Mouse (Mus musculus) kidney, embryonic 16.5 days (tissue): ENCODE measurements at regions not wholly inside any gene's neighbourhood (a gene's known extent, or its start where the extent isn't known, plus 50 kb on each side); places are given as distances from the start of the nearest gene placed in this dataset.

Experiments used
- ATAC-seq: fragments of 200-750 bp; cut with Nextera tagmentation; 2 replicates; pipeline ENCODE4 v1.8.0; 2017; ENCODE audit warnings: moderate TSS enrichment; ENCODE audit not compliant: low FRiP score, low TSS enrichment
- H3K27ac ChIP-seq: fragments of 300-500 bp; sonication (generic); 2 replicates; pipeline ENCODE4 v1.5.1; 2014; ENCODE audit warnings: low read length
- H3K27me3 ChIP-seq: fragments of 300-500 bp; sonication (generic); 2 replicates; pipeline ENCODE4 v1.6.1; 2014; ENCODE audit warnings: low read length, control low read depth, mixed read lengths; ENCODE audit not compliant: insufficient read depth
- H3K36me3 ChIP-seq: fragments of 300-500 bp; sonication (generic); 2 replicates; pipeline ENCODE4 v1.6.1; 2014; ENCODE audit warnings: low read length, control low read depth, mixed read lengths; ENCODE audit not compliant: insufficient read depth
- H3K4me1 ChIP-seq: fragments of 300-500 bp; sonication (generic); 2 replicates; pipeline ENCODE4 v1.6.1; 2014; ENCODE audit warnings: low read length, control low read depth, mixed read lengths; ENCODE audit not compliant: insufficient read depth
- H3K4me2 ChIP-seq: fragments of 300-500 bp; sonication (generic); replicated peaks from 2 replicates; pipeline ENCODE4 v1.6.1; 2014; ENCODE audit warnings: low read depth, low read length
- H3K4me3 ChIP-seq: fragments of 300-500 bp; sonication (generic); 2 replicates; pipeline ENCODE4 v1.5.1; 2014; ENCODE audit warnings: mild to moderate bottlenecking, low read length
- H3K9ac ChIP-seq: fragments of 300-500 bp; sonication (generic); replicated peaks from 2 replicates; pipeline ENCODE4 v1.6.1; 2014; ENCODE audit warnings: low read length
- H3K9me3 ChIP-seq: fragments of 300-500 bp; sonication (generic); 2 replicates; pipeline ENCODE4 v1.6.1; 2016; ENCODE audit warnings: low read length, control low read depth
- WGBS: fragments of 180-500 bp; shearing (Covaris S2); extraction: QIAGEN DNeasy Blood & Tissue Kit; methylation state at CpG from one replicate; pipeline ENCODE4 v1.1.7; 2014; 5-methylcytosine and 5-hydroxymethylcytosine counted together

DNA sequence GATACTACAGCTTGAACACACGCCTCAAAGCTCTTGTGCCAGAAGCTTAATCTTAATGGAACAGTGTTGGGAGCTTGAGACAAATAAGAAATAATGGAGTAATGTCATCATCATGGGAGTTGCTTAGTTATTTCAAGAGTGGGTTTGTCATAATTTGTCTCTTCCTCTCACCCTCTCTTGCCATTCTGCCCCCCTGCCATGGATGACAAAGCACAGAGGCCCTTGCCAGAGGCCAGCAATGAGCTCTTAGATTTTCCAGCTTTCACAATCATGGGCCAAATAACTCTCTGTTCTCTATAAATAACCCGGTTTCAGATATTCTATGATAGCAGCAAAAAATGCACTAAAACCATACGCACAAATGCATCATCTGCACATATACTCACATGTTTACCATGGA lies 174.1 kb downstream of the Snx10 start:
- Histone ChIP-seq H3K9me3 (no peaks in the 10 kb centered on the region), H3K36me3 (no peaks in the 10 kb centered on the region), H3K9ac (no peak overlapping the region), H3K27ac (no peak overlapping the region), H3K4me3 (no peak overlapping the region), H3K27me3 (no peaks in the 10 kb centered on the region), H3K4me1 (no peaks in the 10 kb centered on the region), H3K4me2 (no peak overlapping the region)
- 87% methylated on average over 3 of the region's 3 CpGs for WGBS
- ATAC-seq, result no peak

GRCm38 (mm10) chr6:51698244-51698643 lies 174.5 kb downstream of the Snx10 start:
- 60% methylated on average over 4 of the region's 4 CpGs for WGBS
- no peak for ATAC-seq
- Histone ChIP-seq H3K27me3 (no peaks in the 10 kb centered on the region), H3K4me1 (no peaks in the 10 kb centered on the region), H3K27ac (no peak overlapping the region), H3K36me3 (no peaks in the 10 kb centered on the region), H3K4me2 (no peak overlapping the region), H3K9ac (no peak overlapping the region), H3K9me3 (no peaks in the 10 kb centered on the region), H3K4me3 (no peak overlapping the region)

DNA sequence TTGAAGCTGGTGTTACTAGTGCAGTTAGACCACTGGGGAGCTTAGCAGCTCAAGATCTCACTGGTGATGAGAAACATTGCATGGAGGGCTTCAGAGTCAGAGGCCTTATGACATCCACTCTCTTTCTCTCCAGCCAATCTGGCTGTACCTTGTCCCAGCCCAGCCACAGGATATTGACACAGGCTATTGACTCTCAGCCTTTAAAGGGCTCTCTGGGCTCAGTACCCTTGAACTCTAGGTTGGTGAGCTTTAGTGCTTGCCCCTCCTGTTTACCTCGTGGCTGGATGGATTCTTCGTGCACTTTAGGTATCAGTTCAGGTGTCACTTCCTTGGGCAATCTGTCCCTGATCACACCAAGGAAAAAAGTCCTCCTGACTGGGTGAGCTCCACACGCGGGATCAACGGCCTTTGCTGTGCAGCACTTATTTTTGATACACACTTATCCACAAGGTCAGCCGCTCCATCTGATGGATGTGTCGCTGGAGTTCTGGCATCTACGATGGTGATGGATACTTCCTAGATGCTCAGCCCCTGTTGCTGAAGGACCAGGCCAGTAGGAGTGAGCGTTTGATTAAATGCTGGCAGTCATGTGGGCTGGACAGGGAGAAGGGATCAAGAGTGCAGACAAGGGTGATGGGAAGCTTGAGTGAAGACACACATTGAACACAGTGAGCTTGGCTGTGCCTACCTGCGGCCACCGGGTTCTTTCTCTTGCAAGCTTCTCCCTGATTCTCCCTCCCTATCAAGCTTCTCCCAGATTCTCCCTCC lies 177.7 kb downstream of the Snx10 start:
- Histone ChIP-seq H3K36me3 (no peaks in the 10 kb centered on the region), H3K4me2 (no peak overlapping the region), H3K4me3 (no peak overlapping the region), H3K27ac (no peak overlapping the region), H3K9me3 (no peaks in the 10 kb centered on the region), H3K27me3 (no peaks in the 10 kb centered on the region), H3K4me1 (no peaks in the 10 kb centered on the region), H3K9ac (no peak overlapping the region)
- ATAC-seq, result no peak
- 84% methylated on average over 11 of the region's 11 CpGs for WGBS

DNA sequence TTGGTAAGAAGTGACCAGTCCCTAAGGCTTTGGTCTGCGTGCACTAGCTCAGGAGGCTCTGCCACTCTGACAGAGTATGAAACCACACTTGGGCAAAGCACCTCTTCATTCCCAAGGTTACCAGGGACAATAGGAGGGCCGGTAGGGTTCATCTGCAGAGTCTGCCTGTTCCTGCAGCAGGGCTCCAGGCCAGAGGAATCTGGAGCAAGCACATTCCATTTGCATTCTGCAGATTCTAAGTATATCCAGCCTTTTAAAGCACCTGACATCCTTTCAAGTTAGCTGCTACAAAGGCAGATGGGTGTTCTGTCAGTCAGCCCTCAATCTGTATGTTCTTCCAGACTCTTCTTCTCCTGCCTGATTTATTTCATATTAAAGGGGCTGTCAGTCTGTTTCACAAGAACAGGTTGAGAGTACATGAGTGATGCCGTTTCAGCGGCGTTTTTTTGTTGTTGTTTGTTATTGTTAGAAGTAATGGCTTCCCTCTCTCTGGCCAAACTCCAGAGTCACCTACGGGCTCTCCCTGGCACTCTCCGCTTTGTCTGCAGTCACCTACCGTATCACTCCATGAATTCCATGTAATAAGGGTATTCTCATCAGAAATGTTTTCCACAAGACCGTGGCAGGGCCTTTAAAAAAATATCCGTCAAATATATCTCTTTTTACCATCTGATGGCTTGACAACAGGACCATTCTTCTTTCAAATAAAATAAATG lies 178.9 kb downstream of the Snx10 start:
- Histone ChIP-seq H3K27ac (no peak overlapping the region), H3K4me1 (no peaks in the 10 kb centered on the region), H3K4me3 (no peak overlapping the region), H3K9ac (no peak overlapping the region), H3K4me2 (no peak overlapping the region), H3K36me3 (no peaks in the 10 kb centered on the region), H3K9me3 (no peaks in the 10 kb centered on the region), H3K27me3 (no peaks in the 10 kb centered on the region)
- ATAC-seq, result no peak
- WGBS, result 76% methylated on average over 10 of the region's 10 CpGs

- no peaks in the 10 kb centered on the region for H3K36me3 ChIP-seq
- H3K9me3 ChIP-seq, result no peaks in the 10 kb centered on the region
- H3K4me1 ChIP-seq, result peaks cover 13% of the 10 kb centered on the region
- H3K27me3 ChIP-seq, result no peaks in the 10 kb centered on the region
- no peak overlapping the region for H3K4me2 ChIP-seq
- no peak overlapping the region for H3K27ac ChIP-seq
- no peak for ATAC-seq
- H3K4me3 ChIP-seq, result no peak overlapping the region
- no peak overlapping the region for H3K9ac ChIP-seq
- WGBS, result 21% methylated on average over 6 of the region's 6 CpGs
Observed at GRCm38 (mm10) chr6:51708011-51708410, 184.3 kb downstream of the Snx10 start.

DNA sequence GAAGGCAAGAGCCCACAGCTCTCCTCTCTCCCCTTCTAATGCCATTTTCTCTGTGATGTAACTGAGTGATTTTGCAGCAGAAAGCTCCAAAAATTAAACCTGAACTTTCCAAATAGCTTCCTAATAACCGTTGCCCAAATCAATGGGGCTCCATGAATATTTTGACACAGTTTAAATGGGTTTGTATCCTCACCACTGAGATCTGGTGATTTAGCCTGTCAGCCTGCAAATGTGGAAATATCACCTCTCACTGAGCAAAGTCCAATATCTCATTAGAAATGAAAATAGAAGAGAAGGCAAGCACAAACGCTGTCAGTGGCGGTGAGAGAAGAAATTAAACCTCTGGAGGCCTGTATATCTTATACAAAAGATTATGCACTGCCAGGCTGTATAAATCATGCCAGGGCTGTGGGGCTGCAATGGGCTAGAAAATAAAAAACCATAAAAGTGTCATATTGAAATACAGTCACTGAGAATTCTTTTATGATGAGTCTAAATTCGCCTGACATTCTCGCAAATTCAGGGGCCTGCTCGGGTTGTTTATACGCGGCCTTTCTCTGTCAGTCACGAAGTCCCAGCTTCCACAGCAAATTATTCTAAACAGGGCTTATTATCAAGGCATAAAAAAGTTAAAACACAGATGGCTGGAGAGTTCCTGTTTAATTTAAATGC lies 185.1 kb downstream of the Snx10 start:
- H3K27me3 ChIP-seq, result no peaks in the 10 kb centered on the region
- 34% methylated on average over 9 of the region's 9 CpGs for WGBS
- ATAC-seq, result no peak
- no peak overlapping the region for H3K4me3 ChIP-seq
- no peak overlapping the region for H3K9ac ChIP-seq
- no peak overlapping the region for H3K27ac ChIP-seq
- H3K4me2 ChIP-seq, result no peak overlapping the region
- H3K36me3 ChIP-seq, result no peaks in the 10 kb centered on the region
- H3K9me3 ChIP-seq, result no peaks in the 10 kb centered on the region
- H3K4me1 ChIP-seq, result peaks cover 13% of the 10 kb centered on the region

- H3K27me3 ChIP-seq, result no peaks in the 10 kb centered on the region
- no peak overlapping the region for H3K4me3 ChIP-seq
- no peaks in the 10 kb centered on the region for H3K36me3 ChIP-seq
- H3K4me1 ChIP-seq, result peaks cover 13% of the 10 kb centered on the region
- WGBS, result 25% methylated on average over 11 of the region's 11 CpGs
- no peak overlapping the region for H3K9ac ChIP-seq
- H3K9me3 ChIP-seq, result no peaks in the 10 kb centered on the region
- no peak overlapping the region for H3K4me2 ChIP-seq
- H3K27ac ChIP-seq, result no peak overlapping the region
- ATAC-seq, result no peak
Observed at GRCm38 (mm10) chr6:51709340-51710067, 185.8 kb downstream of the Snx10 start.

DNA sequence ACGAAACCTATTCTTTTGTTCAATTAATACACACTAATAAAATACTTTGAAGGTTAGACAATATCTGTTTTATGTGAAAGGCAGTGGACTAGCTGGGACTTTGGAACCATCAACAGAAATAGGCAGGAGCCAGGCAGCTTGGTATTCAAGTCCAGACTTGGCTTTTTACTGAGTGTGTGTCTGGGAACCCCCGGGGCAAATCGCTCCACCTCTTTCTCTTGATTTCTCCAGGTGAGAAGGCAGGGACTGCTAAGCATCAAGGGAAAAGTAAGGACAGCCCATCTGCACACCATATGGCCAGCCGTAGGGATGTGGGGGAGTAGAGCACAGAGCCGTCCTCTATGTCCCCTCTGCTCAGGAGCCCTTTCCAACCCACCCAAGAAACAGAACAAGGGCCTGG lies 186.5 kb downstream of the Snx10 start:
- no peak for ATAC-seq
- peaks cover 13% of the 10 kb centered on the region for H3K4me1 ChIP-seq
- 53% methylated on average over 5 of the region's 5 CpGs for WGBS
- H3K9me3 ChIP-seq, result no peaks in the 10 kb centered on the region
- H3K27me3 ChIP-seq, result no peaks in the 10 kb centered on the region
- H3K36me3 ChIP-seq, result no peaks in the 10 kb centered on the region
- no peak overlapping the region for H3K9ac ChIP-seq
- H3K27ac ChIP-seq, result no peak overlapping the region
- H3K4me2 ChIP-seq, result no peak overlapping the region
- no peak overlapping the region for H3K4me3 ChIP-seq

DNA sequence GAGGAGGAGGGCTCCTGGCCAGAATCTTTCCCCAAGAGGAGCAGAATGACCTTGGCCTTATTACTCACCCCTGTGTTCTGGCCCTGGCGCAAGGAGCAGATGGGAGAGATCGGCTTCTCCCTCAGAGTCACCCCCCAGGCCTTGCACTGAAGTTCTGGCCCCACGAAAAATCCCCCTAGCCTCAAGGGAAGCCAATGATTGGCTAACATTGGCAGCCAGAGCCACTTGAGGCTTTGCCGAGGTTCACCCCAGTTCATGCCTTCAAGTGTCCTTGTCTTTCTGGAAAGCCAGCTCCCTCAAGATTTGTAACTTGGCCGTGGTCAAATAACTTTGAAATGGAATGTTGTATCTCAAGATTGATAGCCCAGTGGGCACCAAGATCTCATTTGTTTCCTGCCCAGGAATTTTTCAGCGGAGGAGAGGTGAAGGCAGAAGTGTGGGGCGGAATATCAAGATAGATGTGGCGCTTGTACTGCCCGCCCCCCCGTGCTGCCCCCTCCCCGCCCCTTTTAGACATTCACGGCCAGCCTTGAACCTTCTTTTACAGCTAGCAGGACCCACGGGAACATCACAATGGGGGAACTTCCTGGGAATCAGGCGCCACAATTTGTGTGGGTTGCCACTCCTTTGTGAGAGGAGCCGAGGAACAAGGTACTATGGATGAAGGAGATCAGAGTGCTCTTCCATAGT lies 187.4 kb downstream of the Snx10 start:
- H3K36me3 ChIP-seq, result no peaks in the 10 kb centered on the region
- H3K4me2 ChIP-seq, result no peak overlapping the region
- H3K9me3 ChIP-seq, result no peaks in the 10 kb centered on the region
- H3K27ac ChIP-seq, result no peak overlapping the region
- WGBS, result 64% methylated on average over 15 of the region's 15 CpGs
- no peak for ATAC-seq
- H3K27me3 ChIP-seq, result no peaks in the 10 kb centered on the region
- no peak overlapping the region for H3K9ac ChIP-seq
- peaks cover 13% of the 10 kb centered on the region for H3K4me1 ChIP-seq
- no peak overlapping the region for H3K4me3 ChIP-seq
